Mouse (Mus musculus) thymus, postnatal 0 days (tissue): ENCODE data around the gene Utp4. TPM values are rescaled to one million over a fixed set of nuclear protein-coding genes. Genes with fewer than 3 reads are reported as not detected.
"Not testable (repeated sequence)": the region's sequence is repeated elsewhere in the genome, so short reads cannot be mapped to it uniquely, and the experiment has no call there.

Experiments used
- DNase-seq: peaks from one replicate; pipeline ENCODE4 v3.0.0-alpha.2; 2015; ENCODE audit warnings: low spot score
- polyA plus RNA-seq: library from polyadenylated mRNA; unstranded; fragments of >200 nt; fragmentation: Nextera tagmentation; extraction: Ambion mirVana; gene quantifications from 2 replicates; pipeline ENCODE4 v1.2.1, GENCODE M21; 2015

Gene Utp4
- polyA plus RNA-seq, 1 experiment from 2014 or later = 70.7 TPM

GRCm38 (mm10) chr8:106905727-106906480 is 12.5 kb downstream of the Utp4 start:
- DNase-seq = no peak

GRCm38 (mm10) chr8:106906635-106907034 is 13.2 kb downstream of the Utp4 start:
- DNase-seq = no peak

GRCm38 (mm10) chr8:106907450-106907849 is 14.0 kb downstream of the Utp4 start:
- no peak for DNase-seq

- no peak for DNase-seq
These were observed 14.9 kb downstream of the Utp4 start for GRCm38 (mm10) chr8:106908291-106908690.

GRCm38 (mm10) chr8:106913631-106914030 is 20.2 kb downstream of the Utp4 start:
- no peak for DNase-seq

GRCm38 (mm10) chr8:106919721-106920394 is 26.4 kb downstream of the Utp4 start:
- no peak for DNase-seq

- DNase-seq = no peak
These were observed 26.9 kb downstream of the Utp4 start for GRCm38 (mm10) chr8:106920395-106920741.

GRCm38 (mm10) chr8:106924057-106924456 is 30.6 kb downstream of the Utp4 start:
- DNase-seq = no peak

- no peak for DNase-seq
These were observed 31.5 kb downstream of the Utp4 start for GRCm38 (mm10) chr8:106924904-106925349.

- DNase-seq = no peak
These were observed 32.0 kb downstream of the Utp4 start for GRCm38 (mm10) chr8:106925446-106925845.

GRCm38 (mm10) chr8:106927247-106927646 is 33.8 kb downstream of the Utp4 start:
- DNase-seq = peak; percentile 38

GRCm38 (mm10) chr8:106928182-106928581 is 34.7 kb downstream of the Utp4 start:
- DNase-seq = not testable (repeated sequence)

- DNase-seq = no peak
These were observed 35.9 kb downstream of the Utp4 start for GRCm38 (mm10) chr8:106929155-106929913.

GRCm38 (mm10) chr8:106929921-106930320 is 36.5 kb downstream of the Utp4 start:
- DNase-seq = no peak

- no peak for DNase-seq
These were observed 39.1 kb downstream of the Utp4 start for GRCm38 (mm10) chr8:106932376-106933065.

GRCm38 (mm10) chr8:106933506-106934143 is 40.2 kb downstream of the Utp4 start:
- no peak for DNase-seq

GRCm38 (mm10) chr8:106934226-106934977 is 41.0 kb downstream of the Utp4 start:
- no peak for DNase-seq

- peak; percentile 91 for DNase-seq
These were observed 42.0 kb downstream of the Utp4 start, which contains the start of gene Sntb2 for GRCm38 (mm10) chr8:106935324-106935869. Sntb2 (plus strand) TSS chr8:106935750.

GRCm38 (mm10) chr8:106935899-106936477 is 42.6 kb downstream of the Utp4 start:
- DNase-seq = no peak
